8 mouse cellular contexts compared by ENCODE assay signal in the genomic region with DNA sequence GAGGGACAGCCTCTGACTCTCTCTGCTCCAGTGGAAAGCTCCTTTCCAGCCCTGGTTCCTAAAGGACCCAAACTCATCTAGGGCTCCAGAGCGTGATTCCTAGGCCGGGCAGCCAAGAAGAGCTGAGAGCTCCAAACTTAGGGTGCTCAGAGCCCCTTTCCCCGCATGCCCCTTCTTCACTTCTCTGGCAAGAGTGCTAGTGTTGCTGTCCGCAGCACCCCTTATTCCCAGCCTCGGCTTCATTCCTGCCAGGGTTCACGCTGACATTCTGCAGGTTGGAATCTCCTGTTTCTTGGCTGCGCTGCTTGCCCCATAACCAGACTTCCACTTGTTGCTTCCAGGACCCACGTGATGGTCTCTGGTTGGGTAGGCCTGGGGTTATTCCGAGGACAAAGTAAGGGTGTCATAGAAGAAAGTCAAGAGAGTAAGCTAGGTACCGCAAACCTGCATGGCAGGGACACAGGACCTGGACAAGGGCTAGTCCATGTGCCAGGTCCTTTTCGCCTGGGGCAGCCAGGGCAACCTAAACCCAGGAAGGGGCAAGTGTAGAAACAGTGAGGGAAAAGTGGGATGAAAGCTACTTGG. TPM values are rescaled to one million over a fixed set of nuclear protein-coding genes. Genes with fewer than 3 reads are reported as not detected.
DNase-seq lines count a peak whose midpoint lies in the region; ATAC-seq and TF ChIP-seq lines count a peak whose summit lies in the region.

No protein-coding gene starts in this region.

- no peak overlapping the region for H3K9ac ChIP-seq in forebrain, embryonic 14.5 days (ENCODE audit: low read length)
- no peak overlapping the region for H3K9ac ChIP-seq in limb, embryonic 14.5 days (ENCODE audit: low read depth, low read length, severe bottlenecking)

- 2% methylated on average over 11 of the region's 11 CpGs for WGBS in forebrain, embryonic 14.5 days
- 2% methylated on average over 11 of the region's 11 CpGs for WGBS in limb, embryonic 14.5 days

- no peak overlapping the region for H3K27ac ChIP-seq in forebrain, embryonic 14.5 days (ENCODE audit: low read depth, low read length)
- no peak overlapping the region for H3K27ac ChIP-seq in limb, embryonic 14.5 days (replicated peaks; ENCODE audit: low read depth, low read length)

- no peaks in the 10 kb centered on the region for H3K9me3 ChIP-seq in forebrain, embryonic 14.5 days (replicated peaks; ENCODE audit: control insufficient read depth, low read length)
- H3K9me3 ChIP-seq in limb, embryonic 14.5 days (ENCODE audit: control insufficient read depth, low read length) = no peaks in the 10 kb centered on the region

- TF ChIP-seq POLR2A in limb, embryonic 14.5 days (IDR thresholded peaks at IDR 0.05; ENCODE audit: borderline replicate concordance, extremely low read depth, insufficient read depth, insufficient read length) = no peak

- H3K4me2 ChIP-seq in forebrain, embryonic 14.5 days (ENCODE audit: low read length) = peak overlapping the region; percentile 57
- H3K4me2 ChIP-seq in limb, embryonic 14.5 days (replicated peaks; ENCODE audit: low read depth, low read length, severe bottlenecking) = peak overlapping the region; percentile 58

- peak; percentile 19 for DNase-seq in adrenal gland, adult 2 months
- no peak for DNase-seq in adrenal gland, adult 8-10 months
- DNase-seq in CD4-positive helper T cell, adult 2 months (ENCODE audit: low read depth, low spot score) = peak; percentile 48
- no peak for DNase-seq in forebrain, embryonic 14.5 days (ENCODE audit: low spot score)
- DNase-seq in limb, embryonic 14.5 days (ENCODE audit: low spot score) = peak; percentile 3
- peak; percentile 63 for DNase-seq in splenic B cell, adult 2 months (ENCODE audit: low read depth, low spot score)
- no peak for DNase-seq in cerebellum, adult 18-20 months
- no peak for DNase-seq in urinary bladder, adult 18-20 months (ENCODE audit: low spot score in 2 of 2)

- H3K36me3 ChIP-seq in forebrain, embryonic 14.5 days (ENCODE audit: control insufficient read depth, insufficient read depth, low read length) = no peaks in the 10 kb centered on the region
- H3K36me3 ChIP-seq in limb, embryonic 14.5 days (ENCODE audit: control insufficient read depth, insufficient read depth, low read length) = no peaks in the 10 kb centered on the region
- peaks cover 22% of the 10 kb centered on the region for H3K36me3 ChIP-seq in splenic B cell, adult 2 months (ENCODE audit: control insufficient read depth, insufficient read depth, low read length, poor library complexity, severe bottlenecking)

- peaks cover 13% of the 10 kb centered on the region for H3K4me1 ChIP-seq in forebrain, embryonic 14.5 days (ENCODE audit: control insufficient read depth, insufficient read depth, low read length)
- H3K4me1 ChIP-seq in limb, embryonic 14.5 days (ENCODE audit: control insufficient read depth, insufficient read depth, low read length) = no peaks in the 10 kb centered on the region; the same call in 1 of the 2 replicates

- ATAC-seq in forebrain, embryonic 14.5 days = peak; percentile 19; the same call in 1 of the 2 replicates
- ATAC-seq in limb, embryonic 14.5 days (ENCODE audit: low FRiP score, low read depth) = no peak

- H3K4me3 ChIP-seq in forebrain, embryonic 14.5 days (ENCODE audit: low read depth, low read length) = peak overlapping the region; percentile 29
- peak overlapping the region; percentile 34 for H3K4me3 ChIP-seq in limb, embryonic 14.5 days (replicated peaks; ENCODE audit: low read length)

- H3K27me3 ChIP-seq in forebrain, embryonic 14.5 days (replicated peaks; ENCODE audit: control insufficient read depth, insufficient read depth, low read length) = peaks cover 43% of the 10 kb centered on the region
- peaks cover 58% of the 10 kb centered on the region for H3K27me3 ChIP-seq in limb, embryonic 14.5 days (ENCODE audit: control insufficient read depth, insufficient read depth, low read length)
- H3K27me3 ChIP-seq in splenic B cell, adult 2 months (ENCODE audit: control insufficient read depth, insufficient read depth, low read length, poor library complexity, severe bottlenecking) = no peaks in the 10 kb centered on the region

RNA-seq across cellular contexts. Expression of gene Irf4, which starts 0.6 kb away (rescaled TPM):
- total RNA-seq in adrenal gland, adult 2 months (2021) = 10 to 100 TPM; 23.5 to 25.7 TPM
- polyA plus RNA-seq in adrenal gland, adult 2 months (2012; rRNA removed) = 0.88 and 1.4 TPM in 2 replicates
- total RNA-seq in adrenal gland, adult 8-10 months (2022) = 10 to 100 TPM in 1 of 4 experiments, 1 to 10 TPM in 2, under 1 TPM in 1; 0.89 to 12.1 (median 1.5) TPM
- polyA plus RNA-seq in forebrain, embryonic 14.5 days (2014; fragmentation: Nextera tagmentation; extraction: Ambion mirVana) = 0.04 and 0.10 TPM in 2 replicates
- polyA plus RNA-seq in limb, embryonic 14.5 days (2012; rRNA removed) = 0.27 and 0.34 TPM in 2 replicates
- polyA plus RNA-seq in limb, embryonic 14.5 days (2014; fragmentation: Nextera tagmentation; extraction: Ambion mirVana) = 0.18 and 0.29 TPM in 2 replicates

Comparison
In these comparisons a context has a peak if more than half of its experiments do, and no peak if none do; other contexts are left out.
1. DNase-seq: peak in adrenal gland, adult 2 months (single experiment), CD4-positive helper T cell, adult 2 months (single experiment), limb, embryonic 14.5 days (single experiment) and splenic B cell, adult 2 months (single experiment); none in adrenal gland, adult 8-10 months (single experiment), forebrain, embryonic 14.5 days (single experiment), cerebellum, adult 18-20 months (0 of 2) and urinary bladder, adult 18-20 months (0 of 2).